Mouse (Mus musculus): ENCODE measurements around the gene Fig4. TPM values are rescaled to one million over a fixed set of nuclear protein-coding genes. Genes with fewer than 3 reads are reported as not detected.

Fig4 gene
- polyA plus RNA-seq, 1 experiment from 2014 or later, result 13.2 TPM

DNA sequence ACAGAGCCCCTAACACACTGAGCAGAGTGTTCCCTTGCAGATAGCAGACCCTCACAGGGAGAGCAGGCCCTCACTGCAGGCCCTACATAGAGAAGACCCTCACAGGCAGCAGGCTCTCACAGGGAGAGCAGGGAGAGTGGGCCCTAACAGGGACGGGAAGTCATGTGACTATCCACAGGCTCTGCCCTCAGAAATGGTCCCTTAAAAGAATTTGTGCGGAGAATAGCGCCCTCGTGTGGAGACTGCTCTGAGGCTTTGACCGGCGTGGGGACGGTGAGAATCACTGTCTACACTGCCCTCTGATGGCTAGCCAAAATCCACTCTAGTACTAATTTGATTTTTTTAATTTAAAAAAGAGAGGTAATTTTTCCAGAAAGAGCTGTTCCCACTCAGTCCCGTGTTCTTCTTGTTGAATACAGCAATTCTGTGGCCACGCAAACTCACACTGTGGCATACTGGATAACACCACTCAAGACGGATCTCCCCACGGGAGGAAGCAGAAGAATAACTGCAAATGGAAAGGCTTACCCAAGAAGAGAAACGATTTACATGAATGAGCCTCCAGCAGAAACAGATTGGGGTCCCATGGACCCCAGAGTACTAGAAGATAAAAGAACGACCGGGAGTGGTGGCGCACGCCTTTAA is 14.2 kb downstream of the Fig4 start:
- peak overlapping the region; percentile 22 for H3K4me2 ChIP-seq
- WGBS (ENCODE audit: insufficient replicate concordance), result 36% methylated on average over 16 of the region's 16 CpGs
- no peak overlapping the region for H3K9ac ChIP-seq
- H3K4me3 ChIP-seq, result no peak overlapping the region
- no peaks in the 10 kb centered on the region for H3K9me3 ChIP-seq (replicated peaks)
- H3K27ac ChIP-seq, result no peak overlapping the region
- no peaks in the 10 kb centered on the region for H3K36me3 ChIP-seq
- no peaks in the 10 kb centered on the region for H3K27me3 ChIP-seq (replicated peaks)
- H3K4me1 ChIP-seq, result peaks cover 22% of the 10 kb centered on the region
- peak; percentile 85 for ATAC-seq

DNA sequence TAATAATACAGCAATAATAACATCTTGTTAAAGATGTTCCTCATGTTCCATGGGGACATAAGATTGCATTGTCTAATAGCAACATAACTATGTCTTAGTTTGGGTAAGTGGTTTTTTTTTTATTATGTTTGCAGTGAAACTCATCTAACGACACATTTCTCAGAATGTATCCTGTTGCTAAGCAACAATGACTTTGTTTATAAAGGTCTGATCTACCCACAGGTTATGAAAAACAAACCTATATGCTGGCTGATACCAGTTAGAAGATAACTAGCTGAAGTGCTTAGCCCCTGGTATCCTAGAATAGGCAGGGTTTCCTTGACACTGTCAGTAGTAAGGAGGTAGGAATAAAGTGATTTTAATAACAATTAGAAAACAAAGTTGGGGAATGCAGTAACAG is 15.0 kb downstream of the Fig4 start:
- H3K4me1 ChIP-seq, result peaks cover 14% of the 10 kb centered on the region; the same call in 1 of the 2 replicates
- 69% methylated on average over 1 of the region's 1 CpGs for WGBS (ENCODE audit: insufficient replicate concordance)

DNA sequence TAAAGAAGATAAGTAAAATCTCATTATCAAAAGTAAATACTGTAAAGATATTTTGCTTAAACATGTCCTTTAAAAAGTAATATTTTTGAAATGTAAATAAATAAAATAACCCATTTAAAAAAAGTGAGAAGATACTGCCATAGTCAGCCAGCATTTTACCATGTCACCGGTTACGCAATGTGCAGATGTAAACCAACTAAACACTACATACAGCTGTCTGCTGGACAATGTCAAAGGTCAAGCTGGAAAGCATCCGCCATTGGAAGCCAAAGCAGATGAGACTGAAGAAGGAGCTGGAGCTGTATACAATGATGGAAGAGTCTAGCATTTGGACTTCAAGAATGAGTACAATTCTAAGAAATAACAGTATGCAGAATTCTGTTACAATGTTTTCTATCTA is 15.4 kb downstream of the Fig4 start:
- Histone ChIP-seq H3K4me2 (no peak overlapping the region), H3K9me3 (replicated peaks) (no peaks in the 10 kb centered on the region), H3K4me1 (peaks cover 11% of the 10 kb centered on the region; the same call in 1 of the 2 replicates), H3K36me3 (no peaks in the 10 kb centered on the region), H3K27me3 (replicated peaks) (no peaks in the 10 kb centered on the region), H3K27ac (no peak overlapping the region), H3K4me3 (no peak overlapping the region), H3K9ac (no peak overlapping the region)
- no peak for ATAC-seq
- WGBS (ENCODE audit: insufficient replicate concordance), result 86% methylated on average over 3 of the region's 3 CpGs

More for the DNA sequence above, 15.0 kb downstream of the Fig4 start:
- Histone ChIP-seq H3K4me3 (no peak overlapping the region), H3K9ac (no peak overlapping the region), H3K36me3 (no peaks in the 10 kb centered on the region), H3K27ac (no peak overlapping the region), H3K9me3 (replicated peaks) (no peaks in the 10 kb centered on the region), H3K27me3 (replicated peaks) (no peaks in the 10 kb centered on the region), H3K4me2 (no peak overlapping the region)
- ATAC-seq, result no peak

GRCm38 (mm10) chr10:41282086-41282485 is 21.0 kb downstream of the Fig4 start:
- WGBS (ENCODE audit: insufficient replicate concordance), result 78% methylated on average over 2 of the region's 2 CpGs
- ATAC-seq, result no peak
- Histone ChIP-seq H3K27ac (no peak overlapping the region), H3K4me3 (no peak overlapping the region), H3K27me3 (replicated peaks) (no peaks in the 10 kb centered on the region), H3K9me3 (replicated peaks) (no peaks in the 10 kb centered on the region), H3K9ac (no peak overlapping the region), H3K4me1 (no peaks in the 10 kb centered on the region), H3K36me3 (no peaks in the 10 kb centered on the region), H3K4me2 (no peak overlapping the region)

- ATAC-seq, result no peak
- Histone ChIP-seq H3K4me2 (no peak overlapping the region), H3K9ac (no peak overlapping the region), H3K4me1 (no peaks in the 10 kb centered on the region), H3K9me3 (replicated peaks) (no peaks in the 10 kb centered on the region), H3K27me3 (replicated peaks) (no peaks in the 10 kb centered on the region), H3K4me3 (no peak overlapping the region), H3K27ac (no peak overlapping the region), H3K36me3 (no peaks in the 10 kb centered on the region)
- 81% methylated on average over 2 of the region's 2 CpGs for WGBS (ENCODE audit: insufficient replicate concordance)
Observed at GRCm38 (mm10) chr10:41280796-41281195, 22.3 kb downstream of the Fig4 start.

DNA sequence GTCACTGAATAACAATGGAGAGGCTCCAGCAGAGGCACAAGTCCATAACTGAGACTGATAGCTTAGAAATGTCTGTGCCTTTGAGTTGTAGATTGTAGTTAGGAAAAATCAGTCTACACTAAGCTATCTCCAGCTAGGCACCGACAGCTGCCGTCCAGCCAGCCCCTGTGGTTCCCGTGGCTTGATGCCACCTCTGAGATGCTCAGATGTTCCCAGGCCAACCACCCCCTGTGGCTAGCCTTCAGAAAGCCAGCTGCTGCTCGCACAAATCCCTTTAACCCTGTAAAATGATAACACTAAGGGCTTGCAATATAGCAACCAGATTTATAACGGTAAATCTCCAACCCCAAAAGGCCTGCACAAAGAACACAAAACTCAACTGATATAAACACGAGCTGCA is 22.9 kb downstream of the Fig4 start:
- Histone ChIP-seq H3K4me3 (no peak overlapping the region), H3K27ac (no peak overlapping the region), H3K4me2 (no peak overlapping the region), H3K9ac (no peak overlapping the region), H3K36me3 (no peaks in the 10 kb centered on the region), H3K27me3 (replicated peaks) (no peaks in the 10 kb centered on the region), H3K4me1 (no peaks in the 10 kb centered on the region), H3K9me3 (replicated peaks) (no peaks in the 10 kb centered on the region)
- ATAC-seq, result no peak
- WGBS (ENCODE audit: insufficient replicate concordance), result 59% methylated on average over 6 of the region's 6 CpGs

- Histone ChIP-seq H3K27ac (no peak overlapping the region), H3K4me1 (no peaks in the 10 kb centered on the region), H3K4me2 (no peak overlapping the region), H3K36me3 (no peaks in the 10 kb centered on the region), H3K27me3 (replicated peaks) (no peaks in the 10 kb centered on the region), H3K4me3 (no peak overlapping the region), H3K9me3 (replicated peaks) (no peaks in the 10 kb centered on the region), H3K9ac (no peak overlapping the region)
- ATAC-seq, result no peak
- WGBS (ENCODE audit: insufficient replicate concordance), result 75% methylated on average over 1 of the region's 1 CpGs
Observed at GRCm38 (mm10) chr10:41278808-41279207, 24.3 kb downstream of the Fig4 start.

GRCm38 (mm10) chr10:41274871-41275270 is 28.2 kb downstream of the Fig4 start:
- H3K27ac ChIP-seq, result no peak overlapping the region
- H3K4me2 ChIP-seq, result no peak overlapping the region
- 77% methylated on average over 1 of the region's 1 CpGs for WGBS (ENCODE audit: insufficient replicate concordance)
- H3K9ac ChIP-seq, result no peak overlapping the region; the same call in 1 of the 2 replicates
- no peaks in the 10 kb centered on the region for H3K36me3 ChIP-seq
- H3K4me1 ChIP-seq, result no peaks in the 10 kb centered on the region
- H3K9me3 ChIP-seq (replicated peaks), result no peaks in the 10 kb centered on the region
- no peak overlapping the region for H3K4me3 ChIP-seq
- no peak for ATAC-seq
- no peaks in the 10 kb centered on the region for H3K27me3 ChIP-seq (replicated peaks)

GRCm38 (mm10) chr10:41271860-41272259 is 31.2 kb downstream of the Fig4 start:
- H3K9ac ChIP-seq, result no peak overlapping the region
- no peak overlapping the region for H3K4me2 ChIP-seq
- peaks cover 4% of the 10 kb centered on the region; the same call in 1 of the 2 replicates for H3K4me1 ChIP-seq
- peaks cover 6% of the 10 kb centered on the region; the same call in 1 of the 2 replicates for H3K36me3 ChIP-seq
- no peak overlapping the region for H3K4me3 ChIP-seq
- ATAC-seq, result no peak
- H3K27ac ChIP-seq, result no peak overlapping the region
- H3K27me3 ChIP-seq (replicated peaks), result no peaks in the 10 kb centered on the region
- 48% methylated on average over 7 of the region's 7 CpGs for WGBS (ENCODE audit: insufficient replicate concordance)
- no peaks in the 10 kb centered on the region for H3K9me3 ChIP-seq (replicated peaks)

GRCm38 (mm10) chr10:41261889-41262288 is 41.2 kb downstream of the Fig4 start:
- Histone ChIP-seq H3K4me1 (peaks cover 34% of the 10 kb centered on the region), H3K36me3 (peaks cover 16% of the 10 kb centered on the region), H3K4me2 (no peak overlapping the region), H3K27me3 (replicated peaks) (no peaks in the 10 kb centered on the region), H3K4me3 (no peak overlapping the region), H3K27ac (peak overlapping the region; percentile 73), H3K9me3 (replicated peaks) (0 out of 2 replicates have a peak, but pooled peaks cover 4% of the 10 kb centered on the region), H3K9ac (peak overlapping the region; percentile 7; the same call in 1 of the 2 replicates)
- peak; percentile 76; the same call in 1 of the 2 replicates for ATAC-seq

- ATAC-seq, result peak; percentile 78; the same call in 1 of the 2 replicates
- Histone ChIP-seq H3K4me3 (no peak overlapping the region), H3K27ac (peak overlapping the region; percentile 73), H3K4me2 (no peak overlapping the region), H3K9me3 (replicated peaks) (0 out of 2 replicates have a peak, but pooled peaks cover 4% of the 10 kb centered on the region), H3K4me1 (peaks cover 31% of the 10 kb centered on the region), H3K36me3 (peaks cover 16% of the 10 kb centered on the region), H3K27me3 (replicated peaks) (no peaks in the 10 kb centered on the region), H3K9ac (peak overlapping the region; percentile 7; the same call in 1 of the 2 replicates)
- WGBS (ENCODE audit: insufficient replicate concordance), result 13% methylated on average over 1 of the region's 1 CpGs
Observed at GRCm38 (mm10) chr10:41261218-41261617, 41.8 kb downstream of the Fig4 start.

- Histone ChIP-seq H3K4me1 (peaks cover 31% of the 10 kb centered on the region), H3K36me3 (peaks cover 16% of the 10 kb centered on the region), H3K4me3 (no peak overlapping the region), H3K9me3 (replicated peaks) (0 out of 2 replicates have a peak, but pooled peaks cover 4% of the 10 kb centered on the region), H3K9ac (peak overlapping the region; percentile 34; the same call in 1 of the 2 replicates), H3K27me3 (replicated peaks) (no peaks in the 10 kb centered on the region), H3K4me2 (no peak overlapping the region), H3K27ac (peak overlapping the region; percentile 73)
- 54% methylated on average over 8 of the region's 8 CpGs for WGBS (ENCODE audit: insufficient replicate concordance)
- no peak for ATAC-seq
Observed at GRCm38 (mm10) chr10:41260243-41261006, 42.6 kb downstream of the Fig4 start.

Measured in liver, embryonic 12.5 days (tissue).